Mouse (Mus musculus): Measurements from ENCODE around the gene Fkbp14.

Fkbp14 gene

DNA sequence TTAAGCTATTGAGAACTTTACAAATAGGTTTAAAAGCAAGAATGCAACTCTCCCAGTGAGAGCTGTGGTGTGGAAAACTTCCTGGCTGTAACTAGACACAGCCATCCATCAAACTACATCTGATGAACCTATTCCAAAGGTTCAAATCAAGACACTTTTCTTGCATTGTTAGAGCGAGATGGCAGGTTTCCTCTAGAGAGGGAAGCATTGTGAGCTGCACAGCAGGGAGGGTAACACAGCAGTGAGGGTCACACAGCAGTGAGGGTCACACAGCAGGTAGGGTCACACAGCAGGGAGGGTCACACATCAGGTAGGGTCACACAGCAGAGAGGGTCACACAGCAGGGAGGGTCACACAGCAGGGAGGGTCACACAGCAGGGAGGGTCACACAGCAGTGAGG, 8.9 kb downstream of the Fkbp14 start:
- DNase-seq (ENCODE audit: low spot score): no peak

DNA sequence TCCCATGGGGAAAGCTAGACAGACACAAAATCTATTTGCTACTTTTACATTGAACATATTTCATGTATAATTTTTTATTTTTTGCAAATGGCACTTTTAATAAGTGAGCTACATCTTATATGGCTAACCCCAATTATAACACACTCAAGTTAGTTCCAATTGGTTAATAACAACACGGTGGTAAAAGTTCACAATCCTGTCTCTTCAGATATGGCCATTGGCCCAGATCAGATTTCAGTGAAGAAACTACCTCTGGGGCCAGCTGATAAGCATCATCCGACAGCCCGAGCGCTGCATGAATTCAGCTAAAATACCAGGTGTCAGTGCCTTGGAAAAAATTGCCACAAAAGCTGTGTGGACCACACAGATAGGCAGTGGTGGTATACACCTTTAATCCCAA, 9.4 kb downstream of the Fkbp14 start:
- no peak for DNase-seq (ENCODE audit: low spot score)

DNA sequence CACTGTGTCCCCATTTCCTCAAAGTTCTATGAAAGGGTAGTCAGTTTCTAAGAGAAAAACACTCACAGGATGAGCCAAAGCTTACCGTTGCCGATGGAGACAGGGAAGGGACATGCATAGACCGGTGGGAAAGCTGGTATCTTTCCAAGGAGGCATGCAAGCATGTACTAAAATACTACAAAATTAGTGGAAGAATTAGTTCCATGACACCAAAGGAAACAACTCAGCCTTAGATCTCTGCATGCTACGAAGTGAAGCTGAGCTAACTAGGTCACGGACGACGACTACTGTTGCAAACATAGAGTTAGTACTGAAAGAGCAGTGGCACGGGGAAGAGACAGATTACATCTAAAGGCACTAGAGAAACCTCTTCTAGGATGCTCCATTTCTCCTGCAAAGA, 10.2 kb downstream of the Fkbp14 start:
- no peak for DNase-seq (ENCODE audit: low spot score)

DNA sequence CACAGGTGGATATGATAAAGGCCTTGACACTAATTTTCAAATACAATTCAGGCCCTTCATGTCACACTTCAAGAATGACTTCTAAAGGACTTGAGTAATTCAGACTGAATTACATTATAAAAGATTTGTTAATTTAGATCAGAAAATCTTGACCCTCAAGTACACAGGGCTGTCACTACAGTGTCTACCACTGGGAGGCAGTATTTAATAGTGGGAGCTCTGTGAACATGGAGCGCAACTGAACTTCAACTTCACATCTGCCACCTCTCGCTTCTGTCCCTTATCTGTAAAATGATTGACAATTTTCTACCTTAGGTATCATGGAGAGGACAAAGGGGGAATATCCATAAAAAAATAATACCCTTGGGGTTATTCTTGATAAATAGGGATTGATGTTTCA, 10.9 kb downstream of the Fkbp14 start:
- DNase-seq (ENCODE audit: low spot score): no peak

DNA sequence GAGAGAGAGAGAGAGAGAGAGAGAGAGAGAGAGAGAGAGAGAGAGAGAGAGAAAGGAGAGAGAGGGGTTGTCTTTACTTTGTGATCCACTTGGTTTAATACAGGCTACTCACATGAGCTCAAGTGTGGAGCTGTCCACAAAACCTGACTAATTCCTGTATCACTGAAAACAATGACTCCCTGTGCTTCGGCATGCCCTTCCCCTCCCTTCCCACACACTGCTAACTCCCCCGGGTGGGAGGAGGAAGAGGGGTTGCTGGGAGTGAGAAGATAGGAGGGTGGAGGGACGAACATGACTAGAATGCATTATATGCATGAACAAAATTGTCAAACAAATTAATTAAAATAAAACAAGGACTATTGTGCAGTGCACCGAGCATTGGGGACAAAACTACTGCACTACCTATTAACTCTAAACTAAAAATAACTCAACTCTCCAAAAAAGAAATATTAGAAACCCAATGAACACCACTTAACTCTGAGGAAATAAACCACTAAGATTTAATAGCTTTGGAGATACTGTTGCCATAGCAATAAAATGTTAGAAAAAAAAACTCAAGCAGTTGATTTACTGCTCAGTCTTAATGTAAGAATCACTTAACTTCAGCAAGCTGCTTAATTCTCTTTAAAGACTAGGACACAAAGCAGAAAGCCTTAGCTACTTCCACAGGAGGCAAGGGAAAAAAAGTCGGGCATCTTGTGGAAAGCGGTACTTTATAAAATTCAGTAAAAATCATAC, 23.7 kb downstream of the Fkbp14 start:
- peak; percentile 28 for DNase-seq (ENCODE audit: low spot score)

DNA sequence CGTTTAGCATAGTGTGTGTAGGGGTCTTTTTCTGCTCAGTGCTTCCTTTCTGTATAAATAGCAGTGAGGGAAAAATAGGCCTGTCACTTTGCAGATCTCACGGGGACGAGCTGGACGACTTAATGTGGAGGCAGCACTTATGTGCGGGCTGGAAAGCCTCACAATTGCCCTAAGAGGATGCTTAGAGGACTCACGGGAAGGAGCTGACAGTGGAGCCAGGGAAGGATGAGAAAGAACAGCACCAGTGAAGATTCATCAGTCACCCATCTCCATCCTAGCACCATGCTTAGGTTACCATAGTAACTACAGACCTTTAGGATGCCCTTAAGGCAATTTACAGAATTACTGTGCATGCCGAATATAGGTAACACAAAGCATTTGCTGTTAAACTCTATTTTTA, 27.3 kb downstream of the Fkbp14 start:
- no peak for DNase-seq (ENCODE audit: low spot score)

DNA sequence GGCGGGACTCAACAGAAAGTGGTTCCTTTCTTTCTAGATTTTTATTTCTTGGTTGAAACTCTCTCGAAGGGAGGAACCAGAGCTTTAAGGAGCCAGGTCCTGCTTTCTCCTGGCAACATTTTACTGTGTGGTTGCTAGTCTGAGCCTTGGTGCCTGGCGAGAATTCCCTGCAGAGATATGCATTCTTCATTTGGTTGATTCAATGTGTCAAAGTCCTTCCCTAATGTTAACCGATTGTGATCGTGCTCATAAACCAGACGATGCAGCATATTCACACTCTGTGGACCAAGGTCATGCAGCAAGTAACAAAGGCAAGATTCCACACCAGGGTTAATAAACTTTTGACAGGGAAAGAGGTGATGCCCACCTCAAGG, 30.6 kb downstream of the Fkbp14 start:
- no peak for DNase-seq (ENCODE audit: low spot score)

DNA sequence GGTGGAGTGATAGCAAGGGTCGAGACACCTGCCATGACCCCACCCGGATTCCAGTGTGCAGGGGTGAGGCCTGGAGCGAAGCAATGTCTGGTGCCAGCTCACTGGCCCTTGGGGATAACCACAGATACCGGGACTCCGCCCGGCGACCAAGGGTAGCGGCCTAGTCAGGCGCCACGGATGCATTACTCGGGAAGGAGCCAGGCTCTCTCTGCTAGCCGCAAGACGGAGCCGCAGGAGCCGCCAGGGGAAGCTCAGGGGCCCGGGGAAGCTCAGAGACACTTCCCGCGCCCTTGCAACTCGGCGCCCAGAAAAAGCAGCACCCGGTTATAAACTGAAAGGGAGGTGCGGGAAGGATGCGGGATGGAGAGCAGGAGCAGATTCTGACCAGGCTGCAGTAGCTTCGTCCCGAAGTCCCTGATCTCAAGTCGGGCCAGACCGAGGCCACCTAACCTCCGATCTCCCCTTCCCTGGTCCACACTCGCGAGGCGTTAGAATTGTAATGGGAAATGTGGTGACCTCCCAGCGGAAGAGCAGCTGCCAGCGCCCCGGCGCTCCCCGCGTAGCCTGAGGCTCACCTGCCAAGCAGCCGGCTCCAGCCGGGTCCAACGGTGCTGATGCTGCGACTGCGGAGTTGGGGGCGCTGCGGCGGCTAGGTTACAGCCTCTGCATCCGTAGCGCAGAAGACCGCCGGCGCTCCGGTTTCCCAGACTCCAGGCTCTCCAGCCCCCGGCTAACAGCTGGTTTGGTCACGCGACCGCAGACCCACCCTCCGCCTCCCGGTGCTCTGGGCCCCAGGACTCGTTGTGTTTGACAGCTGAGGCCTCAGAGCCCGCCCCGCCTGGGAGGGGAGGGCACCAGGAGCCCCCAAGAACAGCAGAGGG, 31.2 kb downstream of the Fkbp14 start, which contains the start of gene Scrn1:
Gene Scrn1 (minus strand): TSS at position 825 of the 881 bp plus-strand sequence.
- peak; percentile 57 for DNase-seq (ENCODE audit: low spot score)

DNA sequence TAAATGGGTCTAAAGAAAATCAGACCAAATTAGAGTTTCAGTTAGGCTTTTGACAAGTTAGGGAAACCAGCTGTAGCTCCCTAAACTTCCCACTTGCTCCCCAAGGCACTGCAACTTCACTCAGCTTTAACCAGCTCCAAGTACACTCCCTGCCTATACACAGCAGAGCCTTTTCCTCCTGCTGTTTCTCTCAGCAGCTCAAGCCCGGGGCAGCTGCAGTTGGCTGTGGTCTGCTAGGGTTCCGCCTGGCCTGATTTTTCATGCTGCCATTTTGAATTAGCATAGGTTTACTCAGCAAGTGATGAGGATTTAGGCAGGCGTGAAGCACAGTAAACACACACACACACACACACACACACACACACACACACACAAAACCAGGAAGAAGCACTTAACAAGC, 32.1 kb downstream of the Fkbp14 start:
- DNase-seq (ENCODE audit: low spot score): no peak

DNA sequence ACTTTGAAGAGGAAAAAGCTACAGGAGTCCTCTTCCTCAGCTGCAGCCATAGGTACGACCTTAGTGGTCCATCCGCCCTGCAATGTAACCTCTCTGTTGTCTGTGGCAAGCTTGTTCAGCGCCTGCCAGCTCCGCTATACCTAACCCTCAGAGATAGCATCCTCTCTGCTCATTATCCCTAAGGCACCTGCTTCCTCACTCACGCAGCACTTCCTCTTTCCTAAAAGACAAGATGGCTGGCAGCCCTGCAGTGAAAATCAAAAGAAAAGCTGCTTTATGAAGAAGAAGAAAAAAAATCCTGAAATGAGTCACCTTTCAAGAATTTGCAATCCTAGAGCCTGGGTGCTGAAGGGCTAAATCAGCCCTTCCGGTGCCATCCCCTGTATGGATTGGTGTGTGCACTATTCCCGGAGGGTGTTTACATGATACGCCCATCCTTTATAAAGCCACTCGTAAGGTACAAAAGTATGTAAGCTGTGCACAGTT, 32.6 kb downstream of the Fkbp14 start:
- DNase-seq (ENCODE audit: low spot score): no peak

DNA sequence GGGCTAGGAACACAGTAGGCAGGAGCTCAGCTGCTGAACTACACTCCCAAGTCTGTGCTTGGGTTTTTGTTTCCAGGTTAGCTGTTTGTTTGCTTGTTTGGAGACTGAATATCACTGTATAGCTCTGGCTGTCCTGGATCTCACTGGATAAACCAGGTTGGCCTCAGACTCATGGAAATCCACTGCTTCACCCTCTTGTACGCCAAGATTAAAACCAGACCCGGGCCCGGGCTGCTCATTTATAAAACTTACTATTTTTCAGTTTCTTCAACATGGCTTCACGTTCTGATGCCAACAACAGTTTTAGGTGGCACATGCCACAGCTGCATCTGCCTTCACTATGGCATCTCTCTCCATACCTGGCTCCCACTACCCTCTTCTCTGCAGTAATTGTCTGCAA, 33.5 kb downstream of the Fkbp14 start:
- DNase-seq (ENCODE audit: low spot score): no peak

DNA sequence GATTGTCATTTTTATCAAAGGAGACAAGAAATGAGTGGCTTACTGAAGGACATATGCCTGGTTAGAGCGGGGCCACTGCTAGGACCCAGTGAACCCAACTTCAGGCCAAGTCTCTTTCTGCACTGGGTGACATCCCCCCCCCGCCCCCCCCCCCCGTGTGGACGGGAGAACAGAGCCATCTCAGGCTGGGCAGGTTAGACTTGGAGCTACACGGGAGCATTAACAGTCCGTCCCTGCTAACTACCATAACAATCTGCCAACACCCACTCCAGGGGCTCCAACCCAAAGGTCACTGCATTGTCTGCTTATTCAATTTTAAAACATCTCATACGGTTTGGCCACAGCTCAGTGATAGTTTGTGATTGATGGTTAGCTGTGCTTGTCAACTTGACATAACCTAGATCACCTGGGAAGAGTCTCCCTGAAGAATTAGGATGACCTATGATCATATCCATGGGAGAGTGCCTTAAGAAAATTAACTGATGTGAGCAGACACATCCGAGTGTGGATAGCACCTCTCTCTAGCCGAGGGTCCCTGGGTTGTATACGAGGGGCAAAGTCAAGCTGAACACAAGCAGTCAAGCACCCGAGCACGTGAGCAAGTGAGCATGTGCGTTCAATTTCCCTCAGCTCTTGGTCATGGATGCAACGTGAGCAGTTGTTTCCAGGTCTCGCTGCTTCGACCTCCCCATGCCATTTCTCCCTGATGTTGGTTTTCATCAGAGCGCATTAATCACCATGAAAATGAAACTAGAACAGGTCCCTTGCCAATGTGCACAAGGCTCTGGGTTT, 34.9 kb downstream of the Fkbp14 start:
- no peak for DNase-seq (ENCODE audit: low spot score)

DNA sequence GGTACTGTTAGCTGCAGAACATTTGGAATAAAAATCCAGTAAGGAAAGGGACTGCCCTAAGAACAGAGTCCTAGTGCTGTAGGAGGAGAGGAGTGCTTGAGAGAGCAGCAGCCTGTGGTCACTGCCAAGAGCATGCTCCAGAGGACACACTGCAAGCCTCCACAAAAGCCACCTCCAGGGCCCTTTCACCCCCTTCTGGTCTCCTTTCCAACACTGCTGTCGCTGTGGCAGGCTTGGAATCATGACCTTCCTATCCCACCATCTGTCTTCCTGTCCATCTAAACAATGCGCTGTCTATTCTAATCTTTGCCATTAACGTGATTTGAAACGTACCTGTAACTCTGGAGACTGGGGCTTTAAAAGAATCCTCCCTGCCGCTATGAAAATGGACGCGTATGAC, 38.6 kb downstream of the Fkbp14 start:
- DNase-seq (ENCODE audit: low spot score): no peak

DNA sequence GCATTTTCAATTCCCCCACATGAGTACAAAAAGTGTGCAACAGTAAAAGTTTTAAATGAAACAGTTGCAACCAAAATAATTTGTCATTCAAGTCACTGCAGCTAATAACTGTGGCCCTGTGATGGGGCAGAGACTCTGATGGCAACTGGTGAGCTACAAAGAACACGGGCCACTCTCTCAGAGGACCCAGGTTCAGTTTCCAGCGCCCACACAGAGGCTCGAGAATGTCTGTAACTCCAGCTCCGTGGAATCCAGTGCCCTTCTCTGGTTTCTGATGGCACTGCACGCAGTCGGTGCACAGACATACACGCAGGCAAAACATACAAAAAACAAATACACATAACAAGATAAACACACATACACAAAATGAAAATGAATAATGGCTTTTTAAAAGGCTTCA, 39.4 kb downstream of the Fkbp14 start:
- no peak for DNase-seq (ENCODE audit: low spot score)

DNA sequence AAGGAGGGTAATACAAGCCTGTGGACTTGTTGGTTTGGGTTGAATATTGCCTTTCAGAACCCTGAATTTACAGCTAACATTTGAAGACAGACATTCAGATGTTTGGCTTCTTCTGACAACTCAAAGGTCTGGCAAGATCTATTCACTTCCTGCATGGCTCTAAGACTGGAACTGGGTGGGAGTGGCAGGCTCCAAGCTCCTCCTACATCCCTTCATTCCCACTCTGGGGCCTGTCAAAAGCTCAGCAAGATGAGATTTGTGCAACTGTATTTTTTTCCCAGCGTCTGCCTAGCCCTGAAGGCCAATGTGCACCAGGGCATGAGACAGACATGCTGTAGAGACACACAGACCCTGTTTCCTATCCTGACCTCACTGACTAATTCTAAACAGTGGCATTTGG, 41.3 kb downstream of the Fkbp14 start:
- no peak for DNase-seq (ENCODE audit: low spot score)

DNA sequence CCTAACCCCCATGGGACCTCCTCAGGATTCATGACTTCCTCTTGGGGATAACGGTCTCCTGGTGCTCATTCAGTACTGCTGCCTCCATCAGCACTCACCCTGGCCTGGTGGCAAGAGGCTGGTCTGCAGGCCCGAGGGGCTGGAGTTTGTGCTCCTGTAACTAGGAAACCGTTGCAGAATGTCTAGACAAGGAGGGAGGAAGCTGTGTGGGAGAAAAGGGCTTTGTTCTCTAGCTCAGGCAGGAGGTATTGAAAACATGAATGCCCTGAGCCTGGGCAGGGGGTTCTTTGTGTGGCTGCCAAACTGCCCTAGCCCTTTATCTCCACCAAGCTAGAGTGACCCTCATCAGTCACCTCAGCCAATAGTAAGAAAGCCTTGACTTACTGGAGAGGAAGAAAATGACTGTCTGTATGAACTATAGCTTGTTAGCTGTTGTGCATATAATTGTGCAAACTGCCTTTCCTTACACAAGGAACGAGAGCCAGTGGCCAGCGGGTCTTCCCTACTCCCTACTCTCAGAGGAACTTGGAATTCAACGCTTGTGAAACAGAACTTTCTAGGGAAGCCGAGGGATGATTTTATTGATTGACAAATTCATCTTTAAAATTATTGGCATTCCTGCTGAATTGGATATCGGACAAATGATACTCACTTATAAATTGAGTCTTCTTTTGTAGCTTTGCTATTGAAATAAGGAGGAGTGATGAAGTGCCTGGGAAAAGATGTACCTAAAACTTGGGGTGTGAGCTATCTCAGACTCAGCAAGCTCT, 42.6 kb downstream of the Fkbp14 start:
- no peak for DNase-seq (ENCODE audit: low spot score)

DNA sequence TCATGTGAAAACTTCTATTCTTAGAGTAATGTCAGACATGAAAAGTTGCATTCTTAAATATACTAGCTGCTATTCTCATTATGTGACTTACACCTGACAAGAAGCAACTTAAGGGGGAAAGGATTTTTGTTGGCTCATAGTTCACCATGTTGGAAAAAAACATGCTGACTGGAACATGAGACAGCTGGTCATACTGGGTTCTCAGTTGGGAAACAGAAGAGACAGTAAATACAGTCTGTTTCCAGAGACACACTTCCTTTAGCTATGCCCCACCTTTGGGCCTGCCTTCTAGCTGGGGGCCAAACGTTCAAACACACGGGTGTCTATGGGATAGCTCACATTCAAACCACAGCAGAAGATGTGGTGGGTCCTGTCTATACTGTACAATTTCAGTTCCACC, 43.5 kb downstream of the Fkbp14 start:
- no peak for DNase-seq (ENCODE audit: low spot score)

DNA sequence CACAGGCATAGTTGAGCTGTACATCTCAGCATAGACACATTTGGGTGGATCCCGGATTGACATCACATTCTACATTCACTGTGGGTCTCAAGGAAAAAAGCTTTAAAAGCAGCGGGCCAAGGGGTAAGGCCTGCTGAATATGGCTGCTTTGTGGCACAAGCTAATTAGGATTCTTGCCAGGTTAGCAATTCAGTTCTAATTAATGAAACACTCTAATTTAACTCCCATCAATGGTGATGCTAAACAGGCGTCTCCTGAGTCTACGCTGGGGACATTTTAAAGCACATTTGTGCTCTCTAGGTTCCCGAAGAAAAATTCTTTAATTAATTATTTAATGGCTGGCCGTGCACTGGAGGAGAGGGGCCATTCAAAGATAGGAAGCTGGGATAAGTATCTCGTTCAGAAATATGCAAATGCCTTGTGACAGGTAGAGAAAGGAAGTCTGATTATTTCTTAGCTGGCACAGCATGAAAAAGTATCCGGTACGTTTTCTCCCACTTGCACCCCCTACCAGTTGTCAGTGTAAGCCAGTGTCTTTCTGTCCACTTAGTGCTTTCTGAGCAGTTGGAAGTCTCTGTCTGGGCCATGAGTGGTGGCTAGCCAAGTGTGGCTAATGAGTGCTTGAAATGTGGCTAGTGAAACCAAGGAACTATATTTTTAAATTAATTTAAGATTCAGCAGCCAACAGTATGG, 44.2 kb downstream of the Fkbp14 start:
- DNase-seq (ENCODE audit: low spot score): no peak

DNA sequence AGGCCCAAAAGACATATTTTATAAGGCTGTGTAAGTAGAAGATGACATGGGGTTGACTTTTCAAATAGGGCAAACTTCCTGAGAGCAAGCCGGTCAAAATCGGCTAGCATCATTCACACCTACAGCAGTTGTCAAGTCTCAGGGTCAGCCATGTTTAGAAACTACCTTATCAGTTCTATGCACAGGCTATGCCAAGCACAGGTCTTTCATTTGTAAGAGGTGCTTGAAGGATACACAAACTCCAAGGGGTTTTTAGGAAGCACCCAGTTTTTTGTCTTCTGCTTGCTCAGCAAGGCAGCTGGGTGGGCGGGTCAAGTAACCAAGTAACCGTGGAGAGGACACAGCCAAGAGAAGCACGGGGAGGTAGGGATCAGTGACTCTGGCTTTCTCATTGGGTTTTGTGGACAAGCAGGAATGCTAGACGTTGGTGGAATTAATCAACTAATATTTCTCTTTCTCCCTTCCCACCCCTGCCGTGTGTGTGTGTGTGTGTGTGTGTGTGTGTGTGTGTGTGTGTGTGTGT, 46.2 kb downstream of the Fkbp14 start:
- DNase-seq (ENCODE audit: low spot score): no peak

DNA sequence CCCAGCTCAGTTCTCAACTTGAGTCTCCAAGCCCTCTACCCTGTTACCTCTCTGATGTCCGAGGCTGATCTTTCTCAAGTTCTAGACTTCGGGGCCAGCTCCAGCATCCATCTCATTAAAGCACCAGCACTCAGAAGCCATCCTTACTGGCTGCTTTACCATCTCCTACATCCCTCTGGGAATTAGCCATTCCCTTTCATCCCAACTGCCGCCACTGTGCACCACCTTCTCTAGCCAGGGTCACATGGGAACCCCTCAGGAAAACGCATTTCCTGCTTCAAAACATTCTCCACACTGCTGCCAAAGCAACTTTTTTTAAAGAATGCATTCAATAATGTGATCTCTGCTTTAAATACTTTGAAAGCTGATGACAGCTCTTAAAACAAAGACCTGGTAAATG, 47.8 kb downstream of the Fkbp14 start:
- no peak for DNase-seq (ENCODE audit: low spot score)
